Mouse (Mus musculus): ENCODE data around the gene Pdx1. TPM values are rescaled to one million over a fixed set of nuclear protein-coding genes. Genes with fewer than 3 reads are reported as not detected.
A peak's percentile ranks its signal among the peaks of the same experiment; 100 is the strongest.

Pdx1 gene
- polyA plus RNA-seq (2015; fragmentation: Nextera tagmentation; extraction: Ambion mirVana): 5.7 and 5.8 TPM in 2 replicates

GRCm38 (mm10) chr5:147269926-147270672 is at the start of gene Pdx1:
TSS of gene Pdx1 (plus strand) at chr5:147269959.
- Histone ChIP-seq H3K4me1 (replicated peaks) (0 out of 2 replicates have a peak, but pooled peaks cover 4% of the 10 kb centered on the region), H3K36me3 (no peaks in the 10 kb centered on the region), H3K4me3 (replicated peaks) (peak within 1 kb of the TSS; percentile 35), H3K27me3 (replicated peaks) (peaks cover 70% of the 10 kb centered on the region), H3K9ac (peak within 1 kb of the TSS; percentile 9), H3K9me3 (no peaks in the 10 kb centered on the region), H3K27ac (no peak within 1 kb of the TSS; the same call in 1 of the 2 replicates), H3K4me2 (replicated peaks) (peak within 1 kb of the TSS; percentile 51)
- peak; percentile 94 for ATAC-seq
- WGBS: 2% methylated on average over 44 of the region's 44 CpGs

GRCm38 (mm10) chr5:147227354-147228112 is 42.2 kb upstream of the Pdx1 start:
- Histone ChIP-seq H3K27ac (no peak overlapping the region), H3K9me3 (no peaks in the 10 kb centered on the region), H3K27me3 (replicated peaks) (peaks cover 47% of the 10 kb centered on the region), H3K4me1 (replicated peaks) (0 out of 2 replicates have a peak, but pooled peaks cover 2% of the 10 kb centered on the region), H3K36me3 (no peaks in the 10 kb centered on the region), H3K9ac (no peak overlapping the region), H3K4me3 (replicated peaks) (no peak overlapping the region), H3K4me2 (replicated peaks) (peak overlapping the region; percentile 44)
- peak; percentile 84 for ATAC-seq
- WGBS: 10% methylated on average over 25 of the region's 25 CpGs

- Histone ChIP-seq H3K4me2 (replicated peaks) (0 out of 2 replicates have a peak overlapping the region, but pooled peaks have one; percentile 25), H3K9me3 (no peaks in the 10 kb centered on the region), H3K4me1 (replicated peaks) (no peaks in the 10 kb centered on the region), H3K9ac (no peak overlapping the region), H3K27ac (no peak overlapping the region), H3K4me3 (replicated peaks) (no peak overlapping the region), H3K36me3 (no peaks in the 10 kb centered on the region), H3K27me3 (replicated peaks) (0 out of 2 replicates have a peak, but pooled peaks cover 11% of the 10 kb centered on the region)
- peak; percentile 88 for ATAC-seq
- 46% methylated on average over 21 of the region's 21 CpGs for WGBS
These were observed 34.1 kb upstream of the Pdx1 start for GRCm38 (mm10) chr5:147235406-147236309.

- Histone ChIP-seq H3K27me3 (replicated peaks) (no peaks in the 10 kb centered on the region), H3K9ac (no peak overlapping the region), H3K4me3 (replicated peaks) (no peak overlapping the region), H3K4me1 (replicated peaks) (no peaks in the 10 kb centered on the region), H3K9me3 (no peaks in the 10 kb centered on the region), H3K4me2 (replicated peaks) (no peak overlapping the region), H3K36me3 (no peaks in the 10 kb centered on the region), H3K27ac (no peak overlapping the region)
- WGBS: 83% methylated on average over 7 of the region's 7 CpGs
- ATAC-seq: no peak
These were observed 25.9 kb upstream of the Pdx1 start for GRCm38 (mm10) chr5:147243908-147244307.

- Histone ChIP-seq H3K4me1 (replicated peaks) (no peaks in the 10 kb centered on the region), H3K4me2 (replicated peaks) (no peak overlapping the region), H3K9me3 (no peaks in the 10 kb centered on the region), H3K9ac (no peak overlapping the region), H3K36me3 (no peaks in the 10 kb centered on the region), H3K27ac (no peak overlapping the region), H3K27me3 (replicated peaks) (no peaks in the 10 kb centered on the region; the same call in 1 of the 2 replicates), H3K4me3 (replicated peaks) (no peak overlapping the region)
- ATAC-seq: peak; percentile 53
- WGBS: 80% methylated on average over 1 of the region's 1 CpGs
These were observed 9.6 kb upstream of the Pdx1 start for GRCm38 (mm10) chr5:147260189-147260588.

GRCm38 (mm10) chr5:147260778-147261177 is 9.0 kb upstream of the Pdx1 start:
- Histone ChIP-seq H3K27me3 (replicated peaks) (peaks cover 2% of the 10 kb centered on the region), H3K4me2 (replicated peaks) (no peak overlapping the region), H3K36me3 (no peaks in the 10 kb centered on the region), H3K27ac (no peak overlapping the region), H3K9ac (no peak overlapping the region), H3K4me3 (replicated peaks) (no peak overlapping the region), H3K4me1 (replicated peaks) (no peaks in the 10 kb centered on the region), H3K9me3 (no peaks in the 10 kb centered on the region)
- no peak for ATAC-seq
- 77% methylated on average over 4 of the region's 4 CpGs for WGBS

- no peak overlapping the region for H3K27ac ChIP-seq
- peak; percentile 69 for ATAC-seq
These were observed 7.7 kb upstream of the Pdx1 start for GRCm38 (mm10) chr5:147261899-147262541.

GRCm38 (mm10) chr5:147263945-147264344 is 5.8 kb upstream of the Pdx1 start:
- H3K36me3 ChIP-seq: no peaks in the 10 kb centered on the region
- no peak overlapping the region for H3K4me3 ChIP-seq (replicated peaks)
- no peaks in the 10 kb centered on the region for H3K9me3 ChIP-seq
- H3K4me2 ChIP-seq (replicated peaks): no peak overlapping the region
- H3K9ac ChIP-seq: no peak overlapping the region
- H3K4me1 ChIP-seq (replicated peaks): no peaks in the 10 kb centered on the region
- peak; percentile 48; the same call in 1 of the 2 replicates for ATAC-seq
- peaks cover 28% of the 10 kb centered on the region for H3K27me3 ChIP-seq (replicated peaks)
- 20% methylated on average over 4 of the region's 4 CpGs for WGBS
- no peak overlapping the region for H3K27ac ChIP-seq

More at GRCm38 (mm10) chr5:147261899-147262541, 7.7 kb upstream of the Pdx1 start:
- no peak overlapping the region for H3K9ac ChIP-seq
- H3K36me3 ChIP-seq: no peaks in the 10 kb centered on the region
- 21% methylated on average over 11 of the region's 11 CpGs for WGBS
- peaks cover 12% of the 10 kb centered on the region for H3K27me3 ChIP-seq (replicated peaks)
- no peaks in the 10 kb centered on the region for H3K4me1 ChIP-seq (replicated peaks)
- H3K4me2 ChIP-seq (replicated peaks): peak overlapping the region; percentile 14
- H3K9me3 ChIP-seq: no peaks in the 10 kb centered on the region
- H3K4me3 ChIP-seq (replicated peaks): no peak overlapping the region

- ATAC-seq: no peak
- H3K27ac ChIP-seq: no peak overlapping the region
- peaks cover 55% of the 10 kb centered on the region for H3K27me3 ChIP-seq (replicated peaks)
These were observed 2.3 kb upstream of the Pdx1 start for GRCm38 (mm10) chr5:147267434-147267833.

GRCm38 (mm10) chr5:147268728-147269127 is 1.0 kb upstream of the Pdx1 start:
- H3K4me3 ChIP-seq (replicated peaks): no peak overlapping the region
- H3K9ac ChIP-seq: no peak overlapping the region
- H3K27ac ChIP-seq: no peak overlapping the region
- peaks cover 62% of the 10 kb centered on the region for H3K27me3 ChIP-seq (replicated peaks)
- 5% methylated on average over 8 of the region's 8 CpGs for WGBS
- H3K36me3 ChIP-seq: no peaks in the 10 kb centered on the region
- H3K4me2 ChIP-seq (replicated peaks): no peak overlapping the region
- no peaks in the 10 kb centered on the region for H3K9me3 ChIP-seq
- 0 out of 2 replicates have a peak, but pooled peaks cover 4% of the 10 kb centered on the region for H3K4me1 ChIP-seq (replicated peaks)
- ATAC-seq: no peak

More at GRCm38 (mm10) chr5:147267434-147267833, 2.3 kb upstream of the Pdx1 start:
- no peaks in the 10 kb centered on the region for H3K9me3 ChIP-seq
- H3K9ac ChIP-seq: no peak overlapping the region
- WGBS: 10% methylated on average over 6 of the region's 6 CpGs
- H3K4me1 ChIP-seq (replicated peaks): 0 out of 2 replicates have a peak, but pooled peaks cover 4% of the 10 kb centered on the region
- H3K36me3 ChIP-seq: no peaks in the 10 kb centered on the region
- no peak overlapping the region for H3K4me3 ChIP-seq (replicated peaks)
- no peak overlapping the region for H3K4me2 ChIP-seq (replicated peaks)

GRCm38 (mm10) chr5:147269371-147269770 is 388 bp upstream of the Pdx1 start:
- Histone ChIP-seq H3K9me3 (no peaks in the 10 kb centered on the region), H3K4me1 (replicated peaks) (0 out of 2 replicates have a peak, but pooled peaks cover 4% of the 10 kb centered on the region), H3K36me3 (no peaks in the 10 kb centered on the region), H3K27me3 (replicated peaks) (peaks cover 63% of the 10 kb centered on the region), H3K27ac (no peak overlapping the region), H3K9ac (no peak overlapping the region), H3K4me3 (replicated peaks) (no peak overlapping the region), H3K4me2 (replicated peaks) (no peak overlapping the region)
- 12% methylated on average over 6 of the region's 6 CpGs for WGBS
- ATAC-seq: no peak
